Mouse (Mus musculus) olfactory bulb, adult 2 months (tissue): ENCODE measurements around the gene Arid3a.

Source experiments
- CTCF ChIP-seq: fragments of 200-500 bp; IDR thresholded peaks from 2 replicates; pipeline ENCODE4 v1.5.1; 2012; ENCODE audit warnings: low read depth, mild to moderate bottlenecking, low read length, moderate library complexity; ENCODE audit not compliant: insufficient read depth
- POLR2A ChIP-seq: fragments of 200-500 bp; IDR thresholded peaks from 2 replicates; pipeline ENCODE4 v1.6.1; 2012; ENCODE audit warnings: mild to moderate bottlenecking, low read depth, low read length, moderate library complexity; ENCODE audit not compliant: insufficient read depth

GRCm38 (mm10) chr10:79956643-79957154 lies 29.9 kb downstream of the Arid3a start:
- TF ChIP-seq POLR2A (no peak), CTCF (no peak)
